In the genomic region with DNA sequence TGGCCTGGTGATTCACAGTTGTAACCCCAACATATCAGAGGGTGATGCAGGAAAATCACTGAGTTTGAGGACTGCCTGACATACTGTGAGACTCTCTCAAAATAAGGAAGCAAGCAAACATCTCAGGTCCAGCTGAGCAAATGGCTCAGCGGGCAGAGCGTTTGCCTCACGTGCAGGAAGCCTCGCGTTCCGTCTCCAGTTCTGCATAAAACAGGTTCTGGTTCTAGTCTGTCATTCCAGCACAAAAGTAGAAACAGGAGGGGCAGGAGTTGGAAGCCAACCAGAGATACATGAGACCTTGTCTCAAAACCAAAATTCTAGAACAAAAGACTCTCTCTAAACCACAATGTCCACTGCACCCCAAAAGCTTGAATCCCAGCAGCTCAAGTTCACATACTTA, we compare ENCODE assay signal across 8 mouse cellular contexts. TPM values are rescaled to one million over a fixed set of nuclear protein-coding genes. Genes with fewer than 3 reads are reported as not detected.
DNase-seq lines count a peak whose midpoint lies in the region; ATAC-seq and TF ChIP-seq lines count a peak whose summit lies in the region.

No protein-coding gene starts in this region.

- 2% methylated on average over 6 of the region's 6 CpGs for WGBS in heart, postnatal 0 days
- WGBS in lung, embryonic 15.5 days: 1% methylated on average over 6 of the region's 6 CpGs
- WGBS in stomach, embryonic 16.5 days: 3% methylated on average over 6 of the region's 6 CpGs

- peaks cover 33% of the 10 kb centered on the region for H3K36me3 ChIP-seq in G1E (replicated peaks)
- H3K36me3 ChIP-seq in heart, postnatal 0 days (replicated peaks; ENCODE audit: control insufficient read depth, insufficient read depth, low read length): no peaks in the 10 kb centered on the region
- 0 out of 2 replicates have a peak, but pooled peaks cover 4% of the 10 kb centered on the region for H3K36me3 ChIP-seq in lung, embryonic 15.5 days
- no peaks in the 10 kb centered on the region for H3K36me3 ChIP-seq in stomach, embryonic 16.5 days (ENCODE audit: control insufficient read depth, insufficient read depth, low read length)

- H3K27ac ChIP-seq in heart, postnatal 0 days (ENCODE audit: low read depth): peak overlapping the region; percentile 80
- peak overlapping the region; percentile 58 for H3K27ac ChIP-seq in lung, embryonic 15.5 days
- peak overlapping the region; percentile 87 for H3K27ac ChIP-seq in stomach, embryonic 16.5 days (ENCODE audit: low read length)

- H3K4me1 ChIP-seq in G1E (ENCODE audit: insufficient read depth, low read depth, low read length): peaks cover 45% of the 10 kb centered on the region
- H3K4me1 ChIP-seq in heart, postnatal 0 days (ENCODE audit: control insufficient read depth, insufficient read depth): peaks cover 24% of the 10 kb centered on the region
- H3K4me1 ChIP-seq in lung, embryonic 15.5 days: peaks cover 23% of the 10 kb centered on the region
- H3K4me1 ChIP-seq in stomach, embryonic 16.5 days (ENCODE audit: control insufficient read depth, insufficient read depth, low read length): peaks cover 28% of the 10 kb centered on the region

- peak overlapping the region; percentile 67 for H3K9ac ChIP-seq in heart, postnatal 0 days (replicated peaks; ENCODE audit: low read depth, low read length)
- H3K9ac ChIP-seq in lung, embryonic 15.5 days: peak overlapping the region; percentile 57
- H3K9ac ChIP-seq in stomach, embryonic 16.5 days (ENCODE audit: low read length): peak overlapping the region; percentile 78

- ATAC-seq in G1E (ENCODE audit: extremely low read depth, insufficient number of reproducible peaks, low FRiP score, poor library complexity, severe bottlenecking): no peak
- no peak for ATAC-seq in heart, postnatal 0 days (ENCODE audit: insufficient read depth, low read depth)
- ATAC-seq in lung, embryonic 15.5 days (ENCODE audit: borderline replicate concordance, extremely low read depth, low FRiP score, low TSS enrichment): no peak
- ATAC-seq in stomach, embryonic 16.5 days (ENCODE audit: insufficient read depth, low FRiP score): no peak

- peak overlapping the region; percentile 75 for H3K4me3 ChIP-seq in G1E (ENCODE audit: low read depth, low read length)
- peak overlapping the region; percentile 57 for H3K4me3 ChIP-seq in heart, postnatal 0 days (ENCODE audit: low read depth, low read length)
- peak overlapping the region; percentile 55 for H3K4me3 ChIP-seq in lung, embryonic 15.5 days
- H3K4me3 ChIP-seq in stomach, embryonic 16.5 days (replicated peaks; ENCODE audit: low read length): peak overlapping the region; percentile 71

- TF ChIP-seq EP300 in heart, postnatal 0 days (IDR thresholded peaks at IDR 0.05; ENCODE audit: low read depth): no peak

- peak; percentile 51 for DNase-seq in cerebellum, adult 9-11 months
- DNase-seq in cerebellum, adult 11 months: no peak
- no peak for DNase-seq in G1E (ENCODE audit: low spot score)
- DNase-seq in heart, postnatal 0 days (ENCODE audit: low spot score): peak; percentile 17
- DNase-seq in adrenal gland, postnatal 10 days: no peak
- no peak for DNase-seq in spleen, adult 18-20 months

- no peak for TF ChIP-seq CTCF in G1E (IDR thresholded peaks at IDR 0.05; ENCODE audit: low read depth, low read length)
- no peak for TF ChIP-seq CTCF in heart, postnatal 0 days (IDR thresholded peaks at IDR 0.05; ENCODE audit: low read depth)

- H3K27me3 ChIP-seq in G1E (ENCODE audit: insufficient read depth, low read length): no peaks in the 10 kb centered on the region
- no peaks in the 10 kb centered on the region for H3K27me3 ChIP-seq in heart, postnatal 0 days (ENCODE audit: control insufficient read depth, insufficient read depth, low read length)
- H3K27me3 ChIP-seq in lung, embryonic 15.5 days: no peaks in the 10 kb centered on the region
- H3K27me3 ChIP-seq in stomach, embryonic 16.5 days (ENCODE audit: control insufficient read depth, insufficient read depth, low read length): no peaks in the 10 kb centered on the region

- no peaks in the 10 kb centered on the region for H3K9me3 ChIP-seq in G1E (replicated peaks)
- H3K9me3 ChIP-seq in heart, postnatal 0 days (replicated peaks; ENCODE audit: control insufficient read depth, low read length): no peaks in the 10 kb centered on the region
- no peaks in the 10 kb centered on the region for H3K9me3 ChIP-seq in lung, embryonic 15.5 days
- H3K9me3 ChIP-seq in stomach, embryonic 16.5 days (replicated peaks; ENCODE audit: control insufficient read depth, low read length): no peaks in the 10 kb centered on the region

- peak overlapping the region; percentile 77 for H3K4me2 ChIP-seq in heart, postnatal 0 days (ENCODE audit: low read depth, low read length)
- H3K4me2 ChIP-seq in lung, embryonic 15.5 days: peak overlapping the region; percentile 77
- peak overlapping the region; percentile 76 for H3K4me2 ChIP-seq in stomach, embryonic 16.5 days (ENCODE audit: low read depth, low read length)

RNA-seq across cellular contexts. Expression of a gene that starts 0.5 kb away (rescaled TPM):
- total RNA-seq in G1E (2014; fragmentation: Nextera tagmentation) (1.8 and 3.8 TPM in 2 replicates), G1E (2017) (0.64 and 0.98 TPM in 2 replicates)
- 0.21 and 0.31 TPM in 2 replicates for polyA plus RNA-seq in G1E (2012)
- total RNA-seq in heart, postnatal 0 days (2014; rRNA removed; ENCODE audit: low replicate concordance): 0.88 TPM in 1 of 2 replicates, not detected in the other
- polyA plus RNA-seq in heart, postnatal 0 days (2015; fragmentation: Nextera tagmentation; extraction: Ambion mirVana): 0.77 and 0.97 TPM in 2 replicates
- 3.2 and 4.6 TPM in 2 replicates for polyA plus RNA-seq in lung, embryonic 15.5 days (2015; fragmentation: Nextera tagmentation; extraction: Ambion mirVana)
- polyA plus RNA-seq in stomach, embryonic 16.5 days (2015; fragmentation: Nextera tagmentation; extraction: Ambion mirVana): 3.4 and 4.6 TPM in 2 replicates
- total RNA-seq in adrenal gland, postnatal 10 days (2021): 1 to 10 TPM; 5.6 to 8.8 TPM

RNA-seq across cellular contexts. Expression of a gene that starts 0.6 kb away (rescaled TPM):
- total RNA-seq in G1E (2014; fragmentation: Nextera tagmentation) (12.8 and 17.6 TPM in 2 replicates), G1E (2017) (9.0 and 17.1 TPM in 2 replicates)
- polyA plus RNA-seq in G1E (2012): 11.3 and 15.9 TPM in 2 replicates
- 52.6 and 53.9 TPM in 2 replicates for total RNA-seq in heart, postnatal 0 days (2014; rRNA removed; ENCODE audit: low replicate concordance)
- polyA plus RNA-seq in heart, postnatal 0 days (2015; fragmentation: Nextera tagmentation; extraction: Ambion mirVana): 44.8 and 47.2 TPM in 2 replicates
- polyA plus RNA-seq in lung, embryonic 15.5 days (2015; fragmentation: Nextera tagmentation; extraction: Ambion mirVana): 51.9 and 52.6 TPM in 2 replicates
- 74.5 and 81.2 TPM in 2 replicates for polyA plus RNA-seq in stomach, embryonic 16.5 days (2015; fragmentation: Nextera tagmentation; extraction: Ambion mirVana)
- 100 to 1,000 TPM; 182 to 187 TPM for total RNA-seq in adrenal gland, postnatal 10 days (2021)

RNA-seq across cellular contexts. Expression of a gene that starts 8.8 kb away (rescaled TPM):
- 3.7 and 6.8 TPM in 2 replicates for total RNA-seq in G1E (2014; fragmentation: Nextera tagmentation)
- total RNA-seq in G1E (2017): 7.0 TPM in 2 replicates
- 4.9 and 8.5 TPM in 2 replicates for polyA plus RNA-seq in G1E (2012)
- total RNA-seq in heart, postnatal 0 days (2014; rRNA removed; ENCODE audit: low replicate concordance): 8.9 and 11.2 TPM in 2 replicates
- polyA plus RNA-seq in heart, postnatal 0 days (2015; fragmentation: Nextera tagmentation; extraction: Ambion mirVana): 7.7 and 7.9 TPM in 2 replicates
- 15.3 and 20.2 TPM in 2 replicates for polyA plus RNA-seq in lung, embryonic 15.5 days (2015; fragmentation: Nextera tagmentation; extraction: Ambion mirVana)
- polyA plus RNA-seq in stomach, embryonic 16.5 days (2015; fragmentation: Nextera tagmentation; extraction: Ambion mirVana): 106 and 130 TPM in 2 replicates
- total RNA-seq in adrenal gland, postnatal 10 days (2021): 10 to 100 TPM; 37.2 to 45.4 TPM

RNA-seq across cellular contexts. Expression of a gene that starts 10.0 kb away (rescaled TPM):
- 1.6 and 5.3 TPM in 2 replicates for total RNA-seq in G1E (2014; fragmentation: Nextera tagmentation)
- total RNA-seq in G1E (2017): 0.41 and 0.44 TPM in 2 replicates
- polyA plus RNA-seq in G1E (2012): 5.8 and 7.6 TPM in 2 replicates
- total RNA-seq in heart, postnatal 0 days (2014; rRNA removed; ENCODE audit: low replicate concordance): 2.6 and 6.4 TPM in 2 replicates
- polyA plus RNA-seq in heart, postnatal 0 days (2015; fragmentation: Nextera tagmentation; extraction: Ambion mirVana): 0.86 and 1.4 TPM in 2 replicates
- 7.8 and 8.0 TPM in 2 replicates for polyA plus RNA-seq in lung, embryonic 15.5 days (2015; fragmentation: Nextera tagmentation; extraction: Ambion mirVana)
- polyA plus RNA-seq in stomach, embryonic 16.5 days (2015; fragmentation: Nextera tagmentation; extraction: Ambion mirVana): 6.9 and 7.1 TPM in 2 replicates
- 10 to 100 TPM; 21.9 to 22.3 TPM for total RNA-seq in adrenal gland, postnatal 10 days (2021)

RNA-seq across cellular contexts. Expression of a gene that starts 28.8 kb away (rescaled TPM):
- total RNA-seq in G1E (2014; fragmentation: Nextera tagmentation): 11.8 and 12.4 TPM in 2 replicates
- 10.9 and 12.8 TPM in 2 replicates for total RNA-seq in G1E (2017)
- polyA plus RNA-seq in G1E (2012): 12.6 and 14.5 TPM in 2 replicates
- 14.3 and 19.5 TPM in 2 replicates for total RNA-seq in heart, postnatal 0 days (2014; rRNA removed; ENCODE audit: low replicate concordance)
- polyA plus RNA-seq in heart, postnatal 0 days (2015; fragmentation: Nextera tagmentation; extraction: Ambion mirVana): 4.6 and 5.1 TPM in 2 replicates
- 6.5 and 6.7 TPM in 2 replicates for polyA plus RNA-seq in lung, embryonic 15.5 days (2015; fragmentation: Nextera tagmentation; extraction: Ambion mirVana)
- 5.6 and 6.0 TPM in 2 replicates for polyA plus RNA-seq in stomach, embryonic 16.5 days (2015; fragmentation: Nextera tagmentation; extraction: Ambion mirVana)
- total RNA-seq in adrenal gland, postnatal 10 days (2021): 10 to 100 TPM; 11.9 to 15.1 TPM

Comparison
In these comparisons a context has a peak if more than half of its experiments do, and no peak if none do; other contexts are left out.
1. DNase-seq: peak in cerebellum, adult 9-11 months (single experiment) and heart, postnatal 0 days (single experiment); none in cerebellum, adult 11 months (single experiment), G1E (single experiment), adrenal gland, postnatal 10 days (single experiment) and spleen, adult 18-20 months (0 of 2).
2. Peak in every context shown above with its lines, with median percentiles within 50 percentile points of each other: H3K4me3 ChIP-seq, H3K27ac ChIP-seq, H3K4me2 ChIP-seq and H3K9ac ChIP-seq.